Mouse (Mus musculus) splenic B cell, adult 2 months (primary cell): Measurements from ENCODE around the gene Zswim5.

Source experiments
- DNase-seq: peaks from one replicate; pipeline ENCODE4 v3.0.0-alpha.2; 2011; ENCODE audit warnings: low read depth, low spot score
- H3K27me3 ChIP-seq: 2 replicates; pipeline ENCODE4 v1.6.1; 2012; ENCODE audit warnings: mild to moderate bottlenecking, low read length, moderate library complexity, mixed read lengths; ENCODE audit not compliant: control insufficient read depth, poor library complexity, insufficient read depth, severe bottlenecking
- H3K36me3 ChIP-seq: 2 replicates; pipeline ENCODE4 v1.6.1; 2012; ENCODE audit warnings: mild to moderate bottlenecking, low read length, moderate library complexity, mixed read lengths; ENCODE audit not compliant: control insufficient read depth, poor library complexity, insufficient read depth, severe bottlenecking

The Zswim5 gene

GRCm38 (mm10) chr4:116986400-116987121 is 109.4 kb downstream of the Zswim5 start:
- H3K27me3 ChIP-seq = no peaks in the 10 kb centered on the region
- peak; percentile 62 for DNase-seq
- peaks cover 3% of the 10 kb centered on the region; the same call in 1 of the 2 replicates for H3K36me3 ChIP-seq

GRCm38 (mm10) chr4:116987122-116987456 is 109.9 kb downstream of the Zswim5 start:
- no peaks in the 10 kb centered on the region for H3K27me3 ChIP-seq
- DNase-seq = no peak
- peaks cover 3% of the 10 kb centered on the region; the same call in 1 of the 2 replicates for H3K36me3 ChIP-seq

GRCm38 (mm10) chr4:116989731-116990130 is 112.6 kb downstream of the Zswim5 start:
- H3K36me3 ChIP-seq = peaks cover 3% of the 10 kb centered on the region; the same call in 1 of the 2 replicates
- H3K27me3 ChIP-seq = no peaks in the 10 kb centered on the region
- no peak for DNase-seq

- DNase-seq = peak; percentile 87
- Histone ChIP-seq H3K27me3 (no peaks in the 10 kb centered on the region), H3K36me3 (peaks cover 3% of the 10 kb centered on the region; the same call in 1 of the 2 replicates)
Measured at GRCm38 (mm10) chr4:116991366-116991765, 114.2 kb downstream of the Zswim5 start.

GRCm38 (mm10) chr4:116993672-116994621 is 116.8 kb downstream of the Zswim5 start, which contains the start of gene Urod:
Urod (minus strand) TSS chr4:116994413.
- Histone ChIP-seq H3K36me3 (peaks cover 5% of the 10 kb centered on the region), H3K27me3 (no peaks in the 10 kb centered on the region)
- peak; percentile 96 for DNase-seq

GRCm38 (mm10) chr4:116995131-116995797 is 118.1 kb downstream of the Zswim5 start, which contains the start of gene Hectd3:
Hectd3 (plus strand) TSS chr4:116995317.
- no peaks in the 10 kb centered on the region for H3K27me3 ChIP-seq
- peak; percentile 71 for DNase-seq
- peaks cover 7% of the 10 kb centered on the region for H3K36me3 ChIP-seq

- DNase-seq = peak; percentile 63
- Histone ChIP-seq H3K36me3 (peaks cover 6% of the 10 kb centered on the region), H3K27me3 (no peaks in the 10 kb centered on the region)
Measured at GRCm38 (mm10) chr4:116995798-116996135, 118.6 kb downstream of the Zswim5 start.

- peaks cover 3% of the 10 kb centered on the region for H3K36me3 ChIP-seq
- H3K27me3 ChIP-seq = no peaks in the 10 kb centered on the region
- DNase-seq = no peak
Measured at GRCm38 (mm10) chr4:116999513-117000154, 122.5 kb downstream of the Zswim5 start.

- no peak for DNase-seq
- no peaks in the 10 kb centered on the region for H3K27me3 ChIP-seq
- peaks cover 3% of the 10 kb centered on the region for H3K36me3 ChIP-seq
Measured at GRCm38 (mm10) chr4:117001957-117002356, 124.8 kb downstream of the Zswim5 start.

GRCm38 (mm10) chr4:117002543-117003521 is 125.7 kb downstream of the Zswim5 start:
- H3K27me3 ChIP-seq = no peaks in the 10 kb centered on the region
- DNase-seq = peak; percentile 61

GRCm38 (mm10) chr4:117004649-117005048 is 127.5 kb downstream of the Zswim5 start:
- no peak for DNase-seq
- H3K36me3 ChIP-seq = no peaks in the 10 kb centered on the region; the same call in 1 of the 2 replicates
- H3K27me3 ChIP-seq = no peaks in the 10 kb centered on the region

More at GRCm38 (mm10) chr4:117002543-117003521, 125.7 kb downstream of the Zswim5 start:
- H3K36me3 ChIP-seq = peaks cover 3% of the 10 kb centered on the region

GRCm38 (mm10) chr4:117005611-117006400 is 128.6 kb downstream of the Zswim5 start:
- DNase-seq = no peak
- Histone ChIP-seq H3K36me3 (no peaks in the 10 kb centered on the region; the same call in 1 of the 2 replicates), H3K27me3 (no peaks in the 10 kb centered on the region)

- Histone ChIP-seq H3K36me3 (no peaks in the 10 kb centered on the region; the same call in 1 of the 2 replicates), H3K27me3 (no peaks in the 10 kb centered on the region)
- DNase-seq = no peak
Measured at GRCm38 (mm10) chr4:117007058-117007457, 129.9 kb downstream of the Zswim5 start.
